Mouse (Mus musculus): ENCODE results near the gene Yaf2.
"Not testable (repeated sequence)": the region's sequence is repeated elsewhere in the genome, so short reads cannot be mapped to it uniquely, and the experiment has no call there.

Yaf2 gene

GRCm38 (mm10) chr15:93336925-93337761 lies at the start of gene Yaf2:
TSS of gene Yaf2 (minus strand) at chr15:93336935.
- DNase-seq = peak; percentile 87 to 95

GRCm38 (mm10) chr15:93381337-93381736 lies 44.6 kb upstream of the Yaf2 start:
- DNase-seq = no peak

- DNase-seq = no peak
These were observed 42.4 kb upstream of the Yaf2 start for GRCm38 (mm10) chr15:93379177-93379576.

- DNase-seq = no peak
These were observed 39.0 kb upstream of the Yaf2 start for GRCm38 (mm10) chr15:93375696-93376095.

- not testable (repeated sequence) for DNase-seq
These were observed 35.9 kb upstream of the Yaf2 start for GRCm38 (mm10) chr15:93372525-93373119.

- no peak for DNase-seq
These were observed 35.1 kb upstream of the Yaf2 start for GRCm38 (mm10) chr15:93371838-93372237.

GRCm38 (mm10) chr15:93368558-93368957 lies 31.8 kb upstream of the Yaf2 start:
- DNase-seq = peak; percentile 13 to 43

GRCm38 (mm10) chr15:93365561-93365960 lies 28.8 kb upstream of the Yaf2 start:
- DNase-seq = no peak

- no peak for DNase-seq
These were observed 21.8 kb upstream of the Yaf2 start for GRCm38 (mm10) chr15:93358346-93359095.

GRCm38 (mm10) chr15:93340630-93341379 lies 4.1 kb upstream of the Yaf2 start:
- no peak for DNase-seq

GRCm38 (mm10) chr15:93336658-93336924 lies 144 bp downstream of the Yaf2 start:
- no peak for DNase-seq

- DNase-seq = peak; percentile 52 to 79
These were observed 696 bp downstream of the Yaf2 start for GRCm38 (mm10) chr15:93335821-93336657.

- no peak for DNase-seq
These were observed 5.5 kb downstream of the Yaf2 start for GRCm38 (mm10) chr15:93331256-93331655.

GRCm38 (mm10) chr15:93327235-93327634 lies 9.5 kb downstream of the Yaf2 start:
- peak in 1 of 2 experiments; percentile 45 for DNase-seq

- DNase-seq = no peak
These were observed 10.1 kb downstream of the Yaf2 start for GRCm38 (mm10) chr15:93326651-93327050.

GRCm38 (mm10) chr15:93325360-93325759 lies 11.4 kb downstream of the Yaf2 start:
- no peak for DNase-seq

GRCm38 (mm10) chr15:93318781-93319180 lies 18.0 kb downstream of the Yaf2 start:
- DNase-seq = no peak

GRCm38 (mm10) chr15:93310304-93310703 lies 26.4 kb downstream of the Yaf2 start:
- DNase-seq = not testable (repeated sequence)

- no peak for DNase-seq
These were observed 38.5 kb downstream of the Yaf2 start for GRCm38 (mm10) chr15:93298197-93298596.

- DNase-seq = no peak
These were observed 42.3 kb downstream of the Yaf2 start for GRCm38 (mm10) chr15:93294483-93294882.

GRCm38 (mm10) chr15:93288321-93288720 lies 48.4 kb downstream of the Yaf2 start:
- DNase-seq = no peak

GRCm38 (mm10) chr15:93287628-93288027 lies 49.1 kb downstream of the Yaf2 start:
- no peak for DNase-seq

Measured in kidney, postnatal 25 days (tissue).